Mouse (Mus musculus): ENCODE data around the gene Epn2.

DNA sequence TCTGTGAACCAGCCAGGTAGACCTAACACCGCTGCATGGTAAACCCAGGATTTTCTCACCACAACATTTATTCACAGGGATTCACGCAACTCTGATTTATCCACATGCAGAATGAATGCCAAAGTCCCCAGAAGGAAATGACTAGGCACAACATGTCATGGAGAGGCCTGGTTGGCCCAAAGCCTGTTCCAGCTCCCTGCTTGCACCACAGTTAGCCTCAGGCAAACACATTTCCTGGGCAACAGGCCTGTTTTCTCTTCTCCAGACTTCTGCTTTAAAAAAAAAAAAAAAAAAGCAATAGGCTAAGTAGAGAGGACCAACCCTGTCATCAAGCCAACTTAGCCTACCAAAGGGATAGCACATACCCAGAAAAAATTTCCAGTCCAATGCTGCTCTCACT, 14.9 kb downstream of the Epn2 start:
- TF ChIP-seq EP300 (optimal IDR thresholded peaks at IDR 0.05) (no peak), CTCF (IDR thresholded peaks at IDR 0.05; ENCODE audit: low read depth) (no peak)

Measured in stomach, postnatal 0 days (tissue).